Mouse (Mus musculus) cerebellum, postnatal 10 days (tissue): ENCODE results near the gene Akap2.
A peak's percentile ranks its signal among the peaks of the same experiment; 100 is the strongest.

Experiments
- DNase-seq, 2 experiments: peaks; one replicate each; pipeline ENCODE4 v3.0.0; 2021; ENCODE audit warnings: mixed read lengths in 2 of 2

Gene Akap2

GRCm38 (mm10) chr4:57703574-57704470, 13.6 kb upstream of the Akap2 start:
- no peak for DNase-seq

- no peak for DNase-seq
These were observed 12.9 kb upstream of the Akap2 start for GRCm38 (mm10) chr4:57704575-57704974.

- DNase-seq, result no peak
These were observed 1.6 kb upstream of the Akap2 start for GRCm38 (mm10) chr4:57715849-57716248.

- DNase-seq, result no peak
These were observed 722 bp upstream of the Akap2 start for GRCm38 (mm10) chr4:57716735-57717134.

GRCm38 (mm10) chr4:57719370-57719769, 1.9 kb downstream of the Akap2 start:
- no peak for DNase-seq

GRCm38 (mm10) chr4:57720869-57721361, 3.5 kb downstream of the Akap2 start:
- no peak for DNase-seq

GRCm38 (mm10) chr4:57722296-57722695, 4.8 kb downstream of the Akap2 start:
- no peak for DNase-seq

GRCm38 (mm10) chr4:57723659-57724058, 6.2 kb downstream of the Akap2 start:
- no peak for DNase-seq

GRCm38 (mm10) chr4:57725569-57725968, 8.1 kb downstream of the Akap2 start:
- DNase-seq, result no peak

GRCm38 (mm10) chr4:57728611-57729183, 11.2 kb downstream of the Akap2 start:
- DNase-seq, result no peak

- no peak for DNase-seq
These were observed 12.6 kb downstream of the Akap2 start for GRCm38 (mm10) chr4:57730047-57730446.

- DNase-seq, result no peak
These were observed 13.5 kb downstream of the Akap2 start for GRCm38 (mm10) chr4:57730801-57731598.

GRCm38 (mm10) chr4:57732351-57732750, 14.9 kb downstream of the Akap2 start:
- no peak for DNase-seq

- peak; percentile 14 to 19 for DNase-seq
These were observed 16.0 kb downstream of the Akap2 start for GRCm38 (mm10) chr4:57733445-57733844.

GRCm38 (mm10) chr4:57735426-57735825, 18.0 kb downstream of the Akap2 start:
- DNase-seq, result no peak

- DNase-seq, result no peak
These were observed 21.5 kb downstream of the Akap2 start for GRCm38 (mm10) chr4:57738856-57739552.

- DNase-seq, result no peak
These were observed 26.0 kb downstream of the Akap2 start for GRCm38 (mm10) chr4:57743325-57743929.

- no peak for DNase-seq
These were observed 33.2 kb downstream of the Akap2 start for GRCm38 (mm10) chr4:57750651-57751050.

GRCm38 (mm10) chr4:57751054-57751453, 33.6 kb downstream of the Akap2 start:
- no peak for DNase-seq

- no peak for DNase-seq
These were observed 34.1 kb downstream of the Akap2 start for GRCm38 (mm10) chr4:57751566-57751965.

- no peak for DNase-seq
These were observed 37.6 kb downstream of the Akap2 start for GRCm38 (mm10) chr4:57755085-57755484.

- DNase-seq, result no peak
These were observed 40.5 kb downstream of the Akap2 start for GRCm38 (mm10) chr4:57757997-57758396.
